Mouse (Mus musculus) adrenal gland, adult 18-20 months (tissue): Measurements from ENCODE around the gene Gm5726. TPM values are rescaled to one million over a fixed set of nuclear protein-coding genes. Genes with fewer than 3 reads are reported as not detected.
"Not testable (repeated sequence)": the region's sequence is repeated elsewhere in the genome, so short reads cannot be mapped to it uniquely, and the experiment has no call there.

Source experiments
- DNase-seq, 2 experiments: peaks; one replicate each; pipeline ENCODE4 v3.0.0; 2021 to 2022; ENCODE audit warnings: low spot score in 2 of 2
- long read RNA-seq, 2 experiments: library from polyadenylated mRNA; stranded (forward); transcript quantifications; one replicate each; pipeline ENCODE4 v2.0.0; 2021
- total RNA-seq, 2 experiments: library from RNA; stranded (reverse); gene quantifications; 1 replicate in 1 of 2; 2 replicates in 1 of 2; pipeline ENCODE4 v1.2.3; 2021

The Gm5726 gene
- total RNA-seq = not detected
- long read RNA-seq, experiment 1 = 0 reads
- long read RNA-seq, experiment 2 = 0 reads

DNA sequence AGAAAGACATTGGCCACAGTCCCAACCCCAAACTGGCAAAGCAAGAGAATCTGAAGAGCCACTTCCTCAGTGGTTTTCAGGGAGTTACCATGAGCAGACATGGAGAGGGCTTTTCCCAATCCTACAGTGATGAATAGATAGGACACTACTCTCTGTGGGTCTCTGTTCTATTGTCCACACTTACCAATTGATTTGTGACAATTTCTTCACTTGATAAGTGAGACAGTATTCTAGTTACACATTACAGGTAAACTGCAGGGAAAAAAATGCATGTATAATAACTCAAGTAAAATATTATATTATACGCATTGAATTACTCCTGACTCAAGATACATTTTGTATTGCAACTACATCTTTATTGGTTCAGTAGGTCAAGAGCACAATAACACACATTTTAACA lies at the start of gene Gm5726:
TSS of gene Gm5726 (minus strand) at position 101 of the 400 bp plus-strand sequence.
- not testable (repeated sequence) for DNase-seq

DNA sequence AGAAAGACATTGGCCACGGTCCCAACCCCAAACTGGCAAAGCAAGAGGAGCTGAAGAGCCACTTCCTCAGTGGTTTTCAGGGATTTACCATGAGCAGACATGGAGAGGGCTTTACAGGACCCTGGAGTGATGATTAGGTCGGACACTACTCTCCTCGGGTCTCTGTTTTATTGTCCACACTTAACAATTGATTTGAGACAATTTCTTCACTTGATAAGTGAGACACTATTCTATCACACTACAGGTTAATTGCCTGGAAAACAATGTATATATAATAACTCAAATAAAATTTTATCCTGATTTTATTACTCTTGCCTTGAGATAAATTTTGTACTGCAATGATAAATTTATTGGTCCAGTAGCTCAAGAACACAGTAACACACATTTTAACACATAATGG lies 30.6 kb upstream of the Gm5726 start, which contains the start of gene Gm4141:
TSS of gene Gm4141 (minus strand) at position 101 of the 400 bp plus-strand sequence.
- not testable (repeated sequence) for DNase-seq

- not testable (repeated sequence) for DNase-seq
These were observed 12.0 kb downstream of the Gm5726 start, which contains the start of gene Vmn1r104 for GRCm38 (mm10) chr7:20533537-20533936. Vmn1r104 (plus strand) TSS chr7:20533837.

DNA sequence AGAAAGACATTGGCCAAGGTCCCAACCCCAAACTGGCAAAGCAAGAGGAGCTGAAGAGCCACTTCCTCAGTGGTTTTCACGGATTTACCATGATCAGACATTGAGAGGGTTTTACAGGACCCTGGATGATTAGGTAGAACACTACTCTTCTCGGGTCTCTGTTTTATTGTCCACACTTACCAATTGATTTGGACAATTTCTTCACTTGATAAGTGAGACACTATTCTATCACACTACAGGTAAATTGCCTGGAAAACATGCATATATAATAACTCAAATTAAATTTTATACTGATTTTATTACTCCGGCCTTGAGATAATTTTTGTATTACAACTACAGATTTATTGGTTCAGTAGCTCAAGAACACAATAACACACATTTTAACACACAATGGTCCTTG lies 35.1 kb downstream of the Gm5726 start, which contains the start of gene Vmn1r103:
TSS of gene Vmn1r103 (minus strand) at position 101 of the 400 bp plus-strand sequence.
- not testable (repeated sequence) for DNase-seq

Other genes with a start within 250 kb of the Gm5726 start
- not detected for gene Gm4133, start 211.7 kb downstream of the Gm5726 start, total RNA-seq
- gene Gm5728, start 170.3 kb downstream of the Gm5726 start, total RNA-seq = not detected
- gene Vmn1r100, start 127.8 kb downstream of the Gm5726 start, total RNA-seq = not detected
- gene Vmn1r101, start 103.2 kb downstream of the Gm5726 start, total RNA-seq = not detected
- not detected for gene Gm10670, start 70.8 kb downstream of the Gm5726 start, total RNA-seq
- gene Vmn1r103, start 35.2 kb downstream of the Gm5726 start, total RNA-seq = not detected
- gene Vmn1r104, start 11.9 kb downstream of the Gm5726 start, total RNA-seq = not detected
- gene Gm4141, start 30.5 kb upstream of the Gm5726 start, total RNA-seq = not detected
- gene Gm4513, start 53.3 kb upstream of the Gm5726 start, total RNA-seq = not detected
- gene Vmn1r107, start 123.2 kb upstream of the Gm5726 start, total RNA-seq = not detected
- gene Vmn1r111, start 157.5 kb upstream of the Gm5726 start, total RNA-seq = not detected
- gene Gm10668, start 184.9 kb upstream of the Gm5726 start, total RNA-seq = not detected
- not detected for gene Vmn1r112, start 225.4 kb upstream of the Gm5726 start, total RNA-seq
- gene Vmn1r113, start 241.5 kb upstream of the Gm5726 start, total RNA-seq = not detected